Mouse (Mus musculus) liver, postnatal 0 days (tissue): Measurements from ENCODE around the gene Olfr961. TPM values are rescaled to one million over a fixed set of nuclear protein-coding genes. Genes with fewer than 3 reads are reported as not detected.

Source experiments
- ATAC-seq: fragments of 200-750 bp; cut with Nextera tagmentation; 2 replicates; pipeline ENCODE4 v1.8.0; 2017; ENCODE audit warnings: mild to moderate bottlenecking, moderate library complexity
- DNase-seq: peaks from one replicate; pipeline ENCODE4 v3.0.0-alpha.2; 2016
- H3K27ac ChIP-seq: fragments of 300-500 bp; sonication (generic); 2 replicates; pipeline ENCODE4 v1.5.1; 2014; ENCODE audit warnings: antibody characterized with exemption, moderate library complexity, mild to moderate bottlenecking, low read depth
- H3K27me3 ChIP-seq: fragments of 300-500 bp; sonication (generic); 2 replicates; pipeline ENCODE4 v1.6.1; 2014; ENCODE audit warnings: low read length, control low read depth, mixed read lengths; ENCODE audit not compliant: insufficient read depth
- H3K36me3 ChIP-seq: fragments of 300-500 bp; sonication (generic); replicated peaks from 2 replicates; pipeline ENCODE4 v1.6.1; 2014; ENCODE audit warnings: mild to moderate bottlenecking, control low read depth, low read length, moderate library complexity, mixed read lengths; ENCODE audit not compliant: insufficient read depth
- H3K4me1 ChIP-seq: fragments of 300-500 bp; sonication (generic); 2 replicates; pipeline ENCODE4 v1.6.1; 2014; ENCODE audit warnings: antibody characterized with exemption, mild to moderate bottlenecking, control low read depth; ENCODE audit not compliant: insufficient read depth
- H3K4me2 ChIP-seq: fragments of 300-500 bp; sonication (generic); 2 replicates; pipeline ENCODE4 v1.6.1; 2014; ENCODE audit warnings: low read depth, mild to moderate bottlenecking, low read length, moderate library complexity, mixed read lengths
- H3K4me3 ChIP-seq: fragments of 300-500 bp; sonication (generic); 2 replicates; pipeline ENCODE4 v1.5.1; 2014; ENCODE audit warnings: low read depth, low read length
- H3K9ac ChIP-seq: fragments of 300-500 bp; sonication (generic); replicated peaks from 2 replicates; pipeline ENCODE4 v1.6.1; 2014; ENCODE audit warnings: mild to moderate bottlenecking, moderate library complexity
- H3K9me3 ChIP-seq: fragments of 300-500 bp; sonication (generic); 2 replicates; pipeline ENCODE4 v1.6.1; 2016; ENCODE audit warnings: mild to moderate bottlenecking, control low read depth, low read length, mixed read lengths
- CTCF ChIP-seq: sonication (generic); IDR thresholded peaks from 2 replicates; pipeline ENCODE4 v1.5.1; 2016; ENCODE audit warnings: antibody characterized with exemption, low read depth
- EP300 ChIP-seq: IDR thresholded peaks from 2 replicates; pipeline ENCODE4 v1.6.1; 2016; ENCODE audit warnings: antibody characterized with exemption, low read depth, mild to moderate bottlenecking
- WGBS: fragments of 180-500 bp; shearing (Covaris S2); extraction: QIAGEN DNeasy Blood & Tissue Kit; methylation state at CpG from one replicate; pipeline ENCODE4 v1.1.7; 2014; ENCODE audit not compliant: insufficient replicate concordance; 5-methylcytosine and 5-hydroxymethylcytosine counted together
- polyA plus RNA-seq: library from polyadenylated mRNA; unstranded; fragments of >200 nt; fragmentation: Nextera tagmentation; extraction: Ambion mirVana; gene quantifications from 2 replicates; pipeline ENCODE4 v1.2.1, GENCODE M21; 2015

Olfr961 gene
- polyA plus RNA-seq, 1 experiment from 2014 or later: not detected

DNA sequence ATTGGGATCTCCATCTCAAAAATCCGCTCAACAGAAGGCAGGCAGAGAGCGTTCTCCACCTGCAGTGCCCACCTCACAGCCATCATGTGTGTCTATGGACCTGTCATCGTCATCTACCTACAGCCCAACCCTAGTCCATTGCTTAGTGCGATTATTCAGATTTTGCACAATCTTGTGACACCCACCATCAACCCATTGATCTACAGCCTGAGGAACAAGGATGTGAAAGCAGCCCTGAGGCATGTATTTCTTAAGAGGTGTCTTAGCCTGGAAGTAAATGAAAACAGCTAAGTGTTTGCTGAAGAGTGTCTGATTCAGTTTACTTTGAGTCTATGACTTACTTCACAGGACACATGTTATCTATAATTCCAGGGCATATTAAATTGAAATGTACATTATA is 2.5 kb downstream of the Olfr961 start:
- no peak for ATAC-seq
- H3K9me3 ChIP-seq: no peaks in the 10 kb centered on the region
- H3K27me3 ChIP-seq: no peaks in the 10 kb centered on the region
- TF ChIP-seq EP300: no peak
- TF ChIP-seq CTCF: no peak
- no peak overlapping the region for H3K4me3 ChIP-seq
- DNase-seq: no peak
- H3K27ac ChIP-seq: no peak overlapping the region
- no peak overlapping the region for H3K9ac ChIP-seq
- H3K36me3 ChIP-seq: no peaks in the 10 kb centered on the region
- no peak overlapping the region for H3K4me2 ChIP-seq
- no peaks in the 10 kb centered on the region for H3K4me1 ChIP-seq
- 78% methylated on average over 4 of the region's 4 CpGs for WGBS

DNA sequence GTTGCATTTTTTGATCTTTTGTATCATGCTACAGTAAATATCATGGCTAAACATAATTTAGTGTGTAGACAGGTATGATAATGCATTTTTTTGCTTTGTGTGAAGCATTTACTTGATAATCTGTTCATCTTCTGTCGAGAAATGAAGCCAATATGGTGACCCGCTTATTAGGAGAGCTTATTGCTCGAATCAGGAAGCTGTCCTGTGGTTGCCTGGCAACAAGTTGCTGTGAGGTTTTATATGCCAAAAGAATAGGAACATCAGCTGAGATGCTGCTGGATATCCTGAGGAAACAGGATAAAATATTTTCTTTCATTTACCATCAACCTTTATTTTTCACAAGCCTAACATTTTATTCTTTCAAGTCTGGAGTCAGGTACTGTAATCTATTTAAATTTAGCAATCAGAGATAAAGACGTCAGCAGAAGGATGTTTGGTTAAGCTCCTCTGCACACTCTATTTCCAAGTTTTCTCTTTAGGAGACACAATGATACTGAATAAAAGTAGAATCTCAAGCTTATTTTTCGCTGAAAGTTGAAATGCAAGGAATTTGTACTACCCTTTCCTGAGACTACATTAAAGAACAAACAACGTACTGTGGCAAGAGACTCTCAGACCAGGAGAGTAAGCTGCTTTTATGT is 10.0 kb downstream of the Olfr961 start:
- Histone ChIP-seq H3K4me1 (no peaks in the 10 kb centered on the region), H3K9me3 (no peaks in the 10 kb centered on the region), H3K4me2 (no peak overlapping the region), H3K27me3 (no peaks in the 10 kb centered on the region), H3K36me3 (no peaks in the 10 kb centered on the region), H3K9ac (no peak overlapping the region), H3K27ac (no peak overlapping the region), H3K4me3 (no peak overlapping the region)
- ATAC-seq (no peak), DNase-seq (no peak)
- 68% methylated on average over 6 of the region's 6 CpGs for WGBS
- TF ChIP-seq EP300 (no peak), CTCF (no peak)

DNA sequence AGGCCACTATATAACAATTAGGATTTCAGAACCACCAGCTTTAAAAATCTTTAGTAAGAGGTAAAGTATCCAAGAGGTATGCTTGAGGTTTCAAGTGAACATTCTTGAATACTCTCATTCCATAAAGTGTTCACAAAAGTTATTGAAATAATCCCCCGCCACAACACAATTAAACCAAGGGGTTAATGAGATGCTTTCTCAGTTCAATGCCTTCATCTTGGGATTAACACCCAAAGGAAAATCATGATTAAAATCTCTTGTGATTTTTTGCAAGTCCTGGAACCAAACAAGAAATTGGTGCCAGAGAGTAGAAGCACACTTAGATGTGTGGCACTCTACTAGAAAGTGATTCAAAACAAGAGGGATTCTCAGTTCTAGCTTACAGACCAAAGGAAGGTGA is 22.0 kb downstream of the Olfr961 start, which contains the start of gene Olfr963:
Gene Olfr963 (plus strand): TSS at position 301 of the 400 bp plus-strand sequence.
- ATAC-seq (no peak), DNase-seq (no peak)
- no peak within 1 kb of the TSS for H3K9ac ChIP-seq
- no peaks in the 10 kb centered on the region for H3K9me3 ChIP-seq
- H3K4me2 ChIP-seq: no peak within 1 kb of the TSS
- H3K36me3 ChIP-seq: no peaks in the 10 kb centered on the region
- no peak within 1 kb of the TSS for H3K27ac ChIP-seq
- no peaks in the 10 kb centered on the region for H3K4me1 ChIP-seq
- TF ChIP-seq EP300 (no peak), CTCF (no peak)
- H3K4me3 ChIP-seq: no peak within 1 kb of the TSS
- 59% methylated on average over 1 of the region's 1 CpGs for WGBS
- H3K27me3 ChIP-seq: no peaks in the 10 kb centered on the region

DNA sequence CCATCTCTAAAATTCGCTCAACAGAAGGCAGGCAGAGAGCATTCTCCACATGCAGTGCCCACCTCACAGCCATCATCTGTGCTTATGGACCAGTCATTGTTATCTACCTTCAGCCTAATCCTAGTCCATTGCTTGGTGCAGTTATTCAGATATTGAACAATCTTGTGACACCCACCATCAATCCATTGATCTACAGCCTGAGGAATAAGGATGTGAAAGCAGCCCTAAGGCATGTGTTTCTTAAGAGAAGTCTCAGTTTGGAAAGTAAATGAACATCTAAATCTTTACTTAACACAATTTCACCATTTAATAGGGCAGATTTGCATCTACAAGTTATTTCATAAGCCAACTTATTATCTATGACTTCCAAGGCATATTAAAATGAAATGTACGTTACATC is 24.8 kb downstream of the Olfr961 start:
- no peaks in the 10 kb centered on the region for H3K9me3 ChIP-seq
- H3K4me2 ChIP-seq: no peak overlapping the region
- WGBS: 52% methylated on average over 2 of the region's 2 CpGs
- H3K4me1 ChIP-seq: no peaks in the 10 kb centered on the region
- H3K36me3 ChIP-seq: no peaks in the 10 kb centered on the region
- ATAC-seq (no peak), DNase-seq (no peak)
- no peak for TF ChIP-seq EP300
- no peak for TF ChIP-seq CTCF
- no peaks in the 10 kb centered on the region for H3K27me3 ChIP-seq
- no peak overlapping the region for H3K4me3 ChIP-seq
- no peak overlapping the region for H3K9ac ChIP-seq
- no peak overlapping the region for H3K27ac ChIP-seq

DNA sequence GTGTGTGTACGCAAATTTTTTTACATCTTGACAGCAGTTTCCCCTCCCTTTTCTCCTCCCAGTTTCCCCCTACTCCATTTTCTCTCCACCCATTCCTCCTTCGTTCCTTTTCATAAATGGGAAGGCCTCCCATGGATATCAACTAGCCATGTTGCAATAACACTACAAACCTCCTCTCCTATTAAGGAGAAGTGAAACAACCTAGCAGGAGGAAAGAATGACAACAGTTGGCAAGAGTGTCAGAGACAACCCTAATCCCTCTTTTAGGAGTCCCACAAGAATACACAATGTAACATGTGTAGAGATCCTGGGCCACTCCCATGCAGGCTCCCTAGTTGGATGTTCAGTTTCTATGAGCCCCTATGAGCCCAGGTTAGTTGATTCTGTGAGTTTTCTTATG is 29.9 kb downstream of the Olfr961 start:
- Histone ChIP-seq H3K4me2 (no peak overlapping the region), H3K4me3 (no peak overlapping the region), H3K4me1 (no peaks in the 10 kb centered on the region), H3K27me3 (no peaks in the 10 kb centered on the region), H3K36me3 (no peaks in the 10 kb centered on the region), H3K9ac (no peak overlapping the region), H3K27ac (no peak overlapping the region), H3K9me3 (no peaks in the 10 kb centered on the region)
- TF ChIP-seq EP300: no peak
- no peak for TF ChIP-seq CTCF
- ATAC-seq: no peak
- WGBS: 68% methylated on average over 2 of the region's 2 CpGs
- no peak for DNase-seq

DNA sequence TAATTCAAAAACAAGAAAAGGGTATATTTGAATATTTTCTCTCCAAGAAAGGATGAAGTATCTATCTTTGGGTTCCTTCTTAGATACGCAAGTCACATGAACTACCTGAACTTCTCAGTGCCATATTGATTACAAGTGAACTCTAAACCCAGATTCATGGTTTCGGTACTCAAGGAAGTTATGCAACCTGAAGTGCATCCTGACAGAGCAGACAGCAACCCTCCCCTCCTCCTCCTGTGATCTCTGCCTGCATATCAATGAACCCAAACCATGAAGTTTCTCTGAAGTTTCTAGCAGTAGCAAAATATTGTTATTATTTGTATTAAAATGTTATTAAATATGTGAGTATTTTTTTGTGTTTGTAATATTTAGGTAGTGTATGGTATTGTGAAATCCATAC is 33.7 kb downstream of the Olfr961 start:
- no peak for DNase-seq
- Histone ChIP-seq H3K4me2 (no peak overlapping the region), H3K9ac (no peak overlapping the region), H3K27me3 (no peaks in the 10 kb centered on the region), H3K27ac (no peak overlapping the region), H3K4me3 (no peak overlapping the region), H3K4me1 (no peaks in the 10 kb centered on the region), H3K9me3 (no peaks in the 10 kb centered on the region), H3K36me3 (no peaks in the 10 kb centered on the region)
- WGBS: 65% methylated on average over 2 of the region's 2 CpGs
- ATAC-seq: no peak
- TF ChIP-seq EP300 (no peak), CTCF (no peak)

DNA sequence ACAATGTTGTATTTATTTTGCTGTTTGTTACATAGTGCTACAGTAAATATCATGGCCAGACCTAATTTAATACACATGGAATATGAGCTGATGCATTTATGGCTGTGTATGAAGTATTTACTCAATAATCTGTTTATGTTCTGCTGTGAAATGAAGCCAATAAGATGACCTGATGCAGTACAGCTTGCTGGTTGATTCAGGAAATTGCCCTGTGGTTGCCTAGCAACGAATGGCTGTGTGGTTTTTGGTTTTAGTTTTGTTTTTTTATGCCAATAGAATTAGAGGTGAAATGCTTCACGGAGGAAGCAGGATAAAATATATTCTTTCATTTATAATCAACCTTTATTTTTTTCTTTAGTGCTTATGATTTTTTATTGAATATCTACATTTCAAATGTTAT is 34.4 kb downstream of the Olfr961 start:
- 37% methylated on average over 2 of the region's 2 CpGs for WGBS
- Histone ChIP-seq H3K4me2 (no peak overlapping the region), H3K4me1 (no peaks in the 10 kb centered on the region), H3K9ac (no peak overlapping the region), H3K9me3 (no peaks in the 10 kb centered on the region), H3K4me3 (no peak overlapping the region), H3K27ac (no peak overlapping the region), H3K27me3 (no peaks in the 10 kb centered on the region), H3K36me3 (no peaks in the 10 kb centered on the region)
- DNase-seq (no peak), ATAC-seq (no peak)
- no peak for TF ChIP-seq EP300
- no peak for TF ChIP-seq CTCF

Other genes starting within 250 kb of the Olfr961 start
- gene Olfr952, start 217.9 kb upstream of the Olfr961 start, polyA plus RNA-seq: not detected in 2 replicates
- not detected in 2 replicates for gene Olfr954, start 188.4 kb upstream of the Olfr961 start, polyA plus RNA-seq
- gene Olfr955, start 173.1 kb upstream of the Olfr961 start, polyA plus RNA-seq: not detected in 2 replicates
- not detected in 2 replicates for gene Olfr44, start 151.1 kb upstream of the Olfr961 start, polyA plus RNA-seq
- not detected in 2 replicates for gene Olfr957, start 129.3 kb upstream of the Olfr961 start, polyA plus RNA-seq
- not detected in 2 replicates for gene Olfr958, start 91.0 kb upstream of the Olfr961 start, polyA plus RNA-seq
- not detected in 2 replicates for gene Olfr959, start 69.5 kb upstream of the Olfr961 start, polyA plus RNA-seq
- 1.1 and 2.1 TPM in 2 replicates for gene AW551984, start 40.7 kb upstream of the Olfr961 start, polyA plus RNA-seq
- gene Olfr148, start 34.4 kb upstream of the Olfr961 start, polyA plus RNA-seq: not detected in 2 replicates
- not detected in 2 replicates for gene Olfr960, start 23.7 kb upstream of the Olfr961 start, polyA plus RNA-seq
- gene Olfr963, start 22.1 kb downstream of the Olfr961 start, polyA plus RNA-seq: not detected in 2 replicates
- gene Olfr149, start 62.0 kb downstream of the Olfr961 start, polyA plus RNA-seq: not detected in 2 replicates
- gene Olfr965, start 66.3 kb downstream of the Olfr961 start, polyA plus RNA-seq: not detected in 2 replicates
- not detected in 2 replicates for gene Olfr150, start 85.9 kb downstream of the Olfr961 start, polyA plus RNA-seq
- not detected in 2 replicates for gene Olfr967, start 101.2 kb downstream of the Olfr961 start, polyA plus RNA-seq
- not detected in 2 replicates for gene Olfr968, start 138.2 kb downstream of the Olfr961 start, polyA plus RNA-seq
- gene Olfr969, start 145.9 kb downstream of the Olfr961 start, polyA plus RNA-seq: not detected in 2 replicates
- gene Olfr970, start 163.8 kb downstream of the Olfr961 start, polyA plus RNA-seq: not detected in 2 replicates
- gene Olfr971, start 191.8 kb downstream of the Olfr961 start, polyA plus RNA-seq: not detected in 2 replicates
- not detected in 2 replicates for gene Olfr972, start 221.3 kb downstream of the Olfr961 start, polyA plus RNA-seq